Mouse (Mus musculus): ENCODE measurements at regions not wholly inside any gene's neighbourhood (a gene's known extent, or its start where the extent isn't known, plus 50 kb on each side); places are given as distances from the start of the nearest gene placed in this dataset.

DNA sequence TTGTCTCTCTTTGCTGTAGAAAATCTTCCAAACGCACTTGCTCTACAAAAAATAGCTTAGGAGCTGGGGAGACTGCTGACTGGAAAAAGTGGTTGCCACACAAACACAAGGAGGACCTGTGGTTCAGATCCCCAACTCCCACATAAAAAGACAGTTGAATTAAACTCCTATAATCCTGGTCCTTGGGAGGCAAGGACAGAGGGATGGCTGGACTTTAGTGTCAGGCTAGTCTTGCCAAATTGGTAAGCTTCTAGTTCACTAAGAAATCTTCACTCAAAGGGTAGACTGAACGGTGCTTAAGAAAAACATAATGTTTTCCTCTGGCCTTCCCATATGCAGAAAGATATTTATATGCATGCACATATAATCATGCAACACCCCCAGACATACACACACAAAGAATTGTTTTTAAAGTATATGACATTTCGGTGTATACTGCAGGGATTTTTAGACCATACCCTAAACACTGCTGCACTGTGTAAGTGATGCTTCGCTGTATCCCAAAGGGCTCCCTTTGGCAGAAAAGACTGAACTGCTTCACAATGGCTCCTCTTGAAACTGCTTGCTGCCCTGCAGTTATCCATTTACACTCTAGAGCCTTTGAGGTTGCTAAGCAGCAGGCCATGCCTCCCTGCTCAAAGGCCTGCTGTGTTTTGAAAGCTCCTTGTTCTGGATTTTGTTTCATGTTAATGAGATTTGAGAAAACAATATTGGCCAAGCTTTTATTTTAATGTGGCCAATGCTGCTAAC is 1299.3 kb downstream of the Zfp704 start:
- no peak for DNase-seq (ENCODE audit: low spot score)
- Histone ChIP-seq H3K36me3 (ENCODE audit: control insufficient read depth, insufficient read depth, low read length) (no peaks in the 10 kb centered on the region), H3K4me3 (ENCODE audit: low read depth, low read length) (no peak overlapping the region), H3K4me1 (ENCODE audit: control insufficient read depth, insufficient read depth, low read length) (no peaks in the 10 kb centered on the region), H3K4me2 (ENCODE audit: low read depth, severe bottlenecking) (no peak overlapping the region), H3K9me3 (ENCODE audit: control insufficient read depth, low read length) (no peaks in the 10 kb centered on the region), H3K27ac (replicated peaks; ENCODE audit: low read depth, low read length) (no peak overlapping the region), H3K9ac (ENCODE audit: low read length) (no peak overlapping the region), H3K27me3 (ENCODE audit: control insufficient read depth, insufficient read depth, low read length) (no peaks in the 10 kb centered on the region)
- WGBS: 80% methylated on average over 4 of the region's 4 CpGs
- no peak for ATAC-seq (ENCODE audit: insufficient number of reproducible peaks, low FRiP score, low TSS enrichment, low read depth)

DNA sequence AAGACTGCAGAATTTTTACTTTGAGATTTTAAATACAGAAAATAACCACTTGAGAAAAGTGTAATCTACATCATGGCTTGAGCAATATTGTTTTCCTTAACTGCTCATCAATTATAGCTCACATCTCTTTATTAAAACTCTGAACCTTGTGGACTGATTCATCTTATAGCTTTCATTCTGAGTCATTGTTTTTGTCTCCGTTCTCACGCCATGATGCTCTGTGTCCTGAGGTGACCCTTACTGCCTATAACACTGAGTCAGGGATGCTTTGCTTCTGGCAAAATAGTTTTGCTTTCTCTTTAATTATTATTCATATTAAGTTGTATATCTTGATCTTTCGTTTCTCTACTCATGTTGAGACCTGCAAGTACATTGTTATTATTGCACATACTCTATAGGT is 1302.6 kb downstream of the Zfp704 start:
- H3K27me3 ChIP-seq (ENCODE audit: control insufficient read depth, insufficient read depth, low read length): no peaks in the 10 kb centered on the region
- H3K4me1 ChIP-seq (ENCODE audit: control insufficient read depth, insufficient read depth, low read length): no peaks in the 10 kb centered on the region
- no peaks in the 10 kb centered on the region for H3K9me3 ChIP-seq (ENCODE audit: control insufficient read depth, low read length)
- no peak overlapping the region for H3K4me3 ChIP-seq (ENCODE audit: low read depth, low read length)
- DNase-seq (ENCODE audit: low spot score): no peak
- no peak overlapping the region for H3K4me2 ChIP-seq (ENCODE audit: low read depth, severe bottlenecking)
- no peak overlapping the region for H3K9ac ChIP-seq (ENCODE audit: low read length)
- 90% methylated on average over 3 of the region's 3 CpGs for WGBS
- no peak overlapping the region for H3K27ac ChIP-seq (replicated peaks; ENCODE audit: low read depth, low read length)
- no peaks in the 10 kb centered on the region for H3K36me3 ChIP-seq (ENCODE audit: control insufficient read depth, insufficient read depth, low read length)
- no peak for ATAC-seq (ENCODE audit: insufficient number of reproducible peaks, low FRiP score, low TSS enrichment, low read depth)

DNA sequence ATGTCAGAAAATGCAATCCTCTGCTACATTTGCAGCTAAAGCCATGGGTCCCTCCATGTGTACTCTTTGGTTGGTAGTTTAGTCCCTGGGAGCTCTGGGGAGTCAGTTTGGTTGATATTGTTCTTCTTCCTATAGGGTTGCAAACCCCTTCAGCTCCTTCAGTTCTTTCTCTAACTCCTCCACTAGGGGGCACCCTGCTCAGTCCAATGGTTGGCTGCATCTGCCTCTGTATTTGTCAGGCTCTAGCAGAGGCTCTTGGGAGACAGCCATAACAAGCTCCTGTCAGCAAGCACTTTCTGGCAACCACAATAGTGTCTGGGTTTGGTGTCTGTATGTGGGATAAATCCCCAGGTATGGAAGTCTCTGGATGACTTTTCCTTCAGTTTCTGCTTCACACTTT is 1305.1 kb downstream of the Zfp704 start:
- Histone ChIP-seq H3K36me3 (ENCODE audit: control insufficient read depth, insufficient read depth, low read length) (no peaks in the 10 kb centered on the region), H3K9me3 (ENCODE audit: control insufficient read depth, low read length) (no peaks in the 10 kb centered on the region), H3K27me3 (ENCODE audit: control insufficient read depth, insufficient read depth, low read length) (no peaks in the 10 kb centered on the region), H3K4me3 (ENCODE audit: low read depth, low read length) (no peak overlapping the region), H3K9ac (ENCODE audit: low read length) (no peak overlapping the region), H3K4me1 (ENCODE audit: control insufficient read depth, insufficient read depth, low read length) (no peaks in the 10 kb centered on the region), H3K27ac (replicated peaks; ENCODE audit: low read depth, low read length) (no peak overlapping the region), H3K4me2 (ENCODE audit: low read depth, severe bottlenecking) (no peak overlapping the region)
- no peak for ATAC-seq (ENCODE audit: insufficient number of reproducible peaks, low FRiP score, low TSS enrichment, low read depth)
- DNase-seq (ENCODE audit: low spot score): no peak

DNA sequence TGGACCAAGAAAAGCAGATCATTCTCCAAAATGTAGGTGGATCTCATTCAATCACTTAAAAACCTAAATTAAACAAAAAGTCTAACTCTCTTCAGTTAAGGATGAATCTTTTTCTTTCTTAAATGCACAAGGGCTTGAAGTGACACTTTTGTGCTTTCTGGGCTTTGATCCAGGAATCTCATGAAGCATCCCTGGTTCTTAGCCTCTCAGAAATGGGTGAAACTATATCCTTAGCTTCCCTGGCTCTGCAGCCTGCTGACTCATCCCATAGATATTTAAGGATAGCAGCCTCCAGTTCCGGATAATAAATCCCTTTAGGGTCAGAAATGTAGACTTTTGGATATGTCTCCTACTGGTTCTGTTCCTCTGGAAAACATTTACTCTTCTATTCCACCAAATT is 1316.8 kb downstream of the Zfp704 start:
- Histone ChIP-seq H3K9me3 (ENCODE audit: control insufficient read depth, low read length) (no peaks in the 10 kb centered on the region), H3K9ac (ENCODE audit: low read length) (no peak overlapping the region), H3K4me1 (ENCODE audit: control insufficient read depth, insufficient read depth, low read length) (no peaks in the 10 kb centered on the region), H3K4me3 (ENCODE audit: low read depth, low read length) (no peak overlapping the region), H3K27ac (replicated peaks; ENCODE audit: low read depth, low read length) (no peak overlapping the region), H3K36me3 (ENCODE audit: control insufficient read depth, insufficient read depth, low read length) (no peaks in the 10 kb centered on the region), H3K27me3 (ENCODE audit: control insufficient read depth, insufficient read depth, low read length) (no peaks in the 10 kb centered on the region), H3K4me2 (ENCODE audit: low read depth, severe bottlenecking) (no peak overlapping the region)
- ATAC-seq (ENCODE audit: insufficient number of reproducible peaks, low FRiP score, low TSS enrichment, low read depth) (no peak), DNase-seq (ENCODE audit: low spot score) (no peak)
- 84% methylated on average over 1 of the region's 1 CpGs for WGBS

DNA sequence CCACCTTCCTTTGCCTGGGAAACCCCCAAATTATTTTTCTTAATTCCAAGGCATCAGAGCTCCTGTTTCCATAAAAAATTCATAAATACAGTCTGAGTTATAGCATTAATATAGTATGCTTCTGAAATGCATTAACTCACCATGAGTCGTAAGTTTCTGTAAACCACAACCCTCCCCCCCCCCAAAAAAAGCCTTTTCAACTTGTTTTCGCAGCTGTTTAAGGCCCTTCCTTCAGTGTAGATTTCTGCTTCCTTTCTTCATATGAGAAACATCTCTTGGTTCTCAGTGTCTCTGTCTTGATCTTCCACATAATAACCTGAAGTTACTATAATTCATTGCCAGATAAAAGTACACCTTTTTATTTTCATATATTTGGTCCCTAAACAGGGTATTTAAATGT is 1320.3 kb downstream of the Zfp704 start:
- Histone ChIP-seq H3K4me3 (ENCODE audit: low read depth, low read length) (no peak overlapping the region), H3K27ac (replicated peaks; ENCODE audit: low read depth, low read length) (no peak overlapping the region), H3K4me2 (ENCODE audit: low read depth, severe bottlenecking) (no peak overlapping the region), H3K36me3 (ENCODE audit: control insufficient read depth, insufficient read depth, low read length) (no peaks in the 10 kb centered on the region), H3K27me3 (ENCODE audit: control insufficient read depth, insufficient read depth, low read length) (no peaks in the 10 kb centered on the region), H3K9me3 (ENCODE audit: control insufficient read depth, low read length) (no peaks in the 10 kb centered on the region), H3K9ac (ENCODE audit: low read length) (no peak overlapping the region), H3K4me1 (ENCODE audit: control insufficient read depth, insufficient read depth, low read length) (no peaks in the 10 kb centered on the region)
- ATAC-seq (ENCODE audit: insufficient number of reproducible peaks, low FRiP score, low TSS enrichment, low read depth) (no peak), DNase-seq (ENCODE audit: low spot score) (no peak)
- 87% methylated on average over 2 of the region's 2 CpGs for WGBS

DNA sequence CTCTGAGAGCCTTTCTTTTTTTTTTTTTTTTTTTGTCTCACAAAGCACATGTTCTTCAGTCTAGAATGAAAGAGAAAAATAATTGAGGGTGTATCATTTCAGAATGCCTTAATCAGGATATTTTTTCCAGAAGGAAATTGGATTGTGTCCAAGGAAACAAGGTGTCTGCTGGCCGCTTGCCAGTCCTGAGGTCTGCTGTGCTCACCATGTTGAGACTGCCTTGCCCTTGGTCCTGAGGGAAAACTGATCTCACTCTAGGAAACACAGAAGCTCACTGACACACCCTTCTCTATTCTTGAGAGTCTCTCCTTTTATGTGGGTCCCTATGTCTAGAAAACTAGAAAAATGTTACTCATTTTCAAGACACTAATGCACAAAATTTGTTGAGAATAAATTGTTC is 1321.4 kb downstream of the Zfp704 start:
- no peak overlapping the region for H3K27ac ChIP-seq (replicated peaks; ENCODE audit: low read depth, low read length)
- DNase-seq (ENCODE audit: low spot score) (no peak), ATAC-seq (ENCODE audit: insufficient number of reproducible peaks, low FRiP score, low TSS enrichment, low read depth) (no peak)
- no peak overlapping the region for H3K9ac ChIP-seq (ENCODE audit: low read length)
- H3K9me3 ChIP-seq (ENCODE audit: control insufficient read depth, low read length): no peaks in the 10 kb centered on the region
- H3K4me2 ChIP-seq (ENCODE audit: low read depth, severe bottlenecking): no peak overlapping the region
- no peaks in the 10 kb centered on the region for H3K27me3 ChIP-seq (ENCODE audit: control insufficient read depth, insufficient read depth, low read length)
- no peak overlapping the region for H3K4me3 ChIP-seq (ENCODE audit: low read depth, low read length)
- no peaks in the 10 kb centered on the region for H3K4me1 ChIP-seq (ENCODE audit: control insufficient read depth, insufficient read depth, low read length)
- H3K36me3 ChIP-seq (ENCODE audit: control insufficient read depth, insufficient read depth, low read length): no peaks in the 10 kb centered on the region
- WGBS: 83% methylated on average over 1 of the region's 1 CpGs

DNA sequence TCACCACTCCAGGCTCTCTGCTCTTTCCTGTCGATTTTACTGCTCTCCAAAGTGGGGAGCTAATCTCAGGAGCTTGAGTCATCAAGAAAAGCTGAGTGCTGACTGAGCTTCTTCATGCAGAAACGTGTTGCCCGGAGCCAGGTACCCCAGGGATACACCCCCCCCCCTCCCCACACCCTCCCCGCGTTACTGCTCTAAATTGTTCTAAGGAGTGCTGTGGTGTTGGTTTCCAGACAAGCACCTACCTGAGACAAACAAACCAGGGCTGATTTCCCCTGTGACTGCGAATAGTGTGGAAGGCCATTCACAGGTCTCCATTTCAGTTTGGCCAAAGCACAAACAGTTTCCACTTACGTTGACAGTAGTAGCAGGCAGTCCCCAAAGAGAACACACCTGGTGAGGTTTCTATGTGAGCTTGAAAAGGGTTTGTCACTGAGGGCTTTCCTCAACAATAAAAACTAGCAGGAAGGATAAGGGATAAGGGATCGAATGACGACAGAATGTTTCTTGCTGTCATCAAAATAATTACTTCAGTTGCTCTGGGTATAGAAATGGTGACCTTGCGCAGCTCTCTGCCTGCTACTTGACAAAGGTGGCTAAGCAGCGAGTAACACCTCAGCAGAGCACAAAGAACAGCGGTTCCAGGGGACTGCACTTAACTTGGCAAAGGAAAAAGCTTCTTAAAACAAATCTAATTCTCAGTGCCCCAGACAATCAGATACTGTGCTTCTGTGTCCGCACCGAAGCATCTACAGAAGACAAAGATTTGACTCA is 1325.0 kb downstream of the Zfp704 start:
- DNase-seq (ENCODE audit: low spot score) (no peak), ATAC-seq (ENCODE audit: insufficient number of reproducible peaks, low FRiP score, low TSS enrichment, low read depth) (no peak)
- Histone ChIP-seq H3K4me2 (ENCODE audit: low read depth, severe bottlenecking) (no peak overlapping the region), H3K4me1 (ENCODE audit: control insufficient read depth, insufficient read depth, low read length) (no peaks in the 10 kb centered on the region), H3K9ac (ENCODE audit: low read length) (no peak overlapping the region), H3K4me3 (ENCODE audit: low read depth, low read length) (no peak overlapping the region), H3K27ac (replicated peaks; ENCODE audit: low read depth, low read length) (no peak overlapping the region), H3K36me3 (ENCODE audit: control insufficient read depth, insufficient read depth, low read length) (no peaks in the 10 kb centered on the region), H3K9me3 (ENCODE audit: control insufficient read depth, low read length) (no peaks in the 10 kb centered on the region), H3K27me3 (ENCODE audit: control insufficient read depth, insufficient read depth, low read length) (no peaks in the 10 kb centered on the region)
- WGBS: 71% methylated on average over 14 of the region's 14 CpGs

DNA sequence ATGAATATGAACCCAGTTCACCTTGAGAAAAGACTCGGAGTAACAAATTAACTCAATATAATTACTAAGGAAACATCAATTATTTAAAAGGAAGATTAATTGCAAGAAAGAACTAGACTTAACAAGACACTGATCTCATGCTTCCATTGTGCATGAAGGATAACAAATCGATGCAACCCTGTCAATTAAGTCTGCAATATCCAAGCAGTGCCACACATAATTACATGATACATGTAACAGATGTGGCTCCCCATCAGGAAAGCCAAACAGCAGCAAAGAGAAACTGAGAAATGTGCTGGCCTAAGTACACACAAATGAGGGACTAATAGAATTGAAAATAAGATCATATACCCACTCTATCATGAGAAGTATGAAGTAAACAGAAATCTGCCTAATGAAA is 1327.5 kb downstream of the Zfp704 start:
- no peak overlapping the region for H3K4me2 ChIP-seq (ENCODE audit: low read depth, severe bottlenecking)
- H3K36me3 ChIP-seq (ENCODE audit: control insufficient read depth, insufficient read depth, low read length): no peaks in the 10 kb centered on the region
- ATAC-seq (ENCODE audit: insufficient number of reproducible peaks, low FRiP score, low TSS enrichment, low read depth) (no peak), DNase-seq (ENCODE audit: low spot score) (no peak)
- H3K9me3 ChIP-seq (ENCODE audit: control insufficient read depth, low read length): no peaks in the 10 kb centered on the region
- WGBS: 89% methylated on average over 2 of the region's 2 CpGs
- no peak overlapping the region for H3K9ac ChIP-seq (ENCODE audit: low read length)
- no peaks in the 10 kb centered on the region for H3K27me3 ChIP-seq (ENCODE audit: control insufficient read depth, insufficient read depth, low read length)
- no peaks in the 10 kb centered on the region for H3K4me1 ChIP-seq (ENCODE audit: control insufficient read depth, insufficient read depth, low read length)
- H3K4me3 ChIP-seq (ENCODE audit: low read depth, low read length): no peak overlapping the region
- H3K27ac ChIP-seq (replicated peaks; ENCODE audit: low read depth, low read length): no peak overlapping the region

Data from limb, embryonic 11.5 days (tissue).